Comparison of ENCODE assay signal across 8 mouse cellular contexts in the genomic region with DNA sequence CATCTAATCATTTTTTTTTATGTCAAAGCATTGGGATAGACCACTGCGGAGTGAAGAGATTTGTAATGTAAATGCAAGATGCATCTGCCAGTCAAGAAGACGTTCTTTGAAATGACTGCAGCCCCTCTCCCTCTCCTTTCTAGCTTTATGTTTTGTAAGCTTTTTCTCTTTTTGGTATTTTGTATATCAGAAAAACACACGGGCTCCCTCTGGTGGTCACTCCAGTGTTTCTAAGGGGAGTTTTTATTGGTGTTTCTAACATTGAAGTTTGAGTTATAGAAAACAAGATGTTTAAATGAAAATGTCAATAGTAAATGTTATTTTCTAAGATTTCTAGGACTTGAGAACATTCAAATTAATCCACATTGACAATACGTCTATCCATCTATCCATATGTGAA.
DNase-seq lines count a peak whose midpoint lies in the region; TF ChIP-seq lines count a peak whose summit lies in the region.

No protein-coding gene starts in this region.

- H3K27me3 ChIP-seq in splenic B cell, adult 2 months (ENCODE audit: control insufficient read depth, insufficient read depth, low read length, poor library complexity, severe bottlenecking) = no peaks in the 10 kb centered on the region

- no peaks in the 10 kb centered on the region for H3K36me3 ChIP-seq in splenic B cell, adult 2 months (ENCODE audit: control insufficient read depth, insufficient read depth, low read length, poor library complexity, severe bottlenecking)

- peaks cover 20% of the 10 kb centered on the region for H3K4me1 ChIP-seq in lung, adult 2 months (ENCODE audit: control insufficient read depth, insufficient read depth, low read length)

- no peak for TF ChIP-seq POLR2A in lung, adult 2 months (IDR thresholded peaks at IDR 0.05; ENCODE audit: borderline replicate concordance, extremely low read depth, low read depth, low read length)

- DNase-seq in cerebellum, adult 18-20 months = peak; percentile 62 to 76
- DNase-seq in cerebellum, adult 11-12 months = no peak
- DNase-seq in ovary, postnatal 10 days (ENCODE audit: low spot score) = peak; percentile 25
- no peak for DNase-seq in ovary, adult 18-20 months (ENCODE audit: low spot score)
- peak; percentile 84 to 89 for DNase-seq in cerebellum, postnatal 14 days
- DNase-seq in induced T-regulatory cell, adult 2 months (ENCODE audit: low read depth) = peak; percentile 82
- peak; percentile 66 for DNase-seq in lung, adult 2 months
- peak; percentile 78 for DNase-seq in splenic B cell, adult 2 months (ENCODE audit: low read depth, low spot score)

- 30% methylated on average over 4 of the region's 4 CpGs for WGBS in lung, adult 2 months

- H3K4me3 ChIP-seq in lung, adult 2 months (replicated peaks; ENCODE audit: extremely low read depth, low read depth, low read length) = no peak overlapping the region

- no peak for TF ChIP-seq CTCF in lung, adult 2 months (IDR thresholded peaks at IDR 0.05; ENCODE audit: insufficient read depth, low read length)

Comparison
In these comparisons a context has a peak if more than half of its experiments do, and no peak if none do; other contexts are left out.
1. DNase-seq: peak in cerebellum, adult 18-20 months (2 of 2), ovary, postnatal 10 days (single experiment), cerebellum, postnatal 14 days (2 of 2), induced T-regulatory cell, adult 2 months (single experiment), lung, adult 2 months (single experiment) and splenic B cell, adult 2 months (single experiment); none in cerebellum, adult 11-12 months (single experiment) and ovary, adult 18-20 months (single experiment).